Mouse (Mus musculus) kidney, postnatal 0 days (tissue): ENCODE results near the gene Nrgn. TPM values are rescaled to one million over a fixed set of nuclear protein-coding genes. Genes with fewer than 3 reads are reported as not detected.
A peak's percentile ranks its signal among the peaks of the same experiment; 100 is the strongest.

Experiments
- ATAC-seq: fragments of 200-750 bp; cut with Nextera tagmentation; replicated peaks from 2 replicates; pipeline ENCODE4 v1.8.0; 2017; ENCODE audit warnings: low read depth, moderate number of reproducible peaks, moderate TSS enrichment, moderate library complexity; ENCODE audit not compliant: low FRiP score
- DNase-seq: peaks from one replicate; pipeline ENCODE4 v3.0.0-alpha.2; 2016; ENCODE audit warnings: low spot score
- H3K27ac ChIP-seq: fragments of 300-500 bp; sonication (generic); 2 replicates; pipeline ENCODE4 v1.5.1; 2014; ENCODE audit warnings: mild to moderate bottlenecking
- H3K27me3 ChIP-seq: fragments of 300-500 bp; sonication (generic); 2 replicates; pipeline ENCODE4 v1.6.1; 2014; ENCODE audit warnings: low read length, mixed read lengths; ENCODE audit not compliant: insufficient read depth
- H3K36me3 ChIP-seq: fragments of 300-500 bp; sonication (generic); 2 replicates; pipeline ENCODE4 v1.6.1; 2014; ENCODE audit warnings: low read length, mixed read lengths; ENCODE audit not compliant: insufficient read depth
- H3K4me1 ChIP-seq: fragments of 300-500 bp; sonication (generic); replicated peaks from 2 replicates; pipeline ENCODE4 v1.6.1; 2014; ENCODE audit warnings: antibody characterized with exemption, low read length, mixed read lengths; ENCODE audit not compliant: insufficient read depth
- H3K4me2 ChIP-seq: fragments of 300-500 bp; sonication (generic); 2 replicates; pipeline ENCODE4 v1.6.1; 2014; ENCODE audit warnings: mild to moderate bottlenecking, low read length, moderate library complexity, mixed read lengths
- H3K4me3 ChIP-seq: fragments of 300-500 bp; sonication (generic); replicated peaks from 2 replicates; pipeline ENCODE4 v1.5.1; 2014; ENCODE audit warnings: low read depth, low read length
- H3K9ac ChIP-seq: fragments of 300-500 bp; sonication (generic); 2 replicates; pipeline ENCODE4 v1.6.1; 2014; ENCODE audit warnings: low read depth, low read length
- H3K9me3 ChIP-seq: fragments of 300-500 bp; sonication (generic); replicated peaks from 2 replicates; pipeline ENCODE4 v1.6.1; 2016; ENCODE audit warnings: low read length, inconsistent platforms, mixed read lengths
- CTCF ChIP-seq: IDR thresholded peaks from 2 replicates; pipeline ENCODE4 v1.5.1; 2016; ENCODE audit warnings: antibody characterized with exemption, low read depth, mild to moderate bottlenecking, moderate library complexity
- WGBS: fragments of 180-500 bp; shearing (Covaris S2); extraction: QIAGEN DNeasy Blood & Tissue Kit; methylation state at CpG from one replicate; pipeline ENCODE4 v1.1.7; 2014; 5-methylcytosine and 5-hydroxymethylcytosine counted together
- polyA plus RNA-seq: library from polyadenylated mRNA; unstranded; fragments of >200 nt; fragmentation: Nextera tagmentation; extraction: Ambion mirVana; gene quantifications from 2 replicates; pipeline ENCODE4 v1.2.1, GENCODE M21; 2015

Nrgn gene
- polyA plus RNA-seq, 1 experiment from 2014 or later, result 3.3 TPM

DNA sequence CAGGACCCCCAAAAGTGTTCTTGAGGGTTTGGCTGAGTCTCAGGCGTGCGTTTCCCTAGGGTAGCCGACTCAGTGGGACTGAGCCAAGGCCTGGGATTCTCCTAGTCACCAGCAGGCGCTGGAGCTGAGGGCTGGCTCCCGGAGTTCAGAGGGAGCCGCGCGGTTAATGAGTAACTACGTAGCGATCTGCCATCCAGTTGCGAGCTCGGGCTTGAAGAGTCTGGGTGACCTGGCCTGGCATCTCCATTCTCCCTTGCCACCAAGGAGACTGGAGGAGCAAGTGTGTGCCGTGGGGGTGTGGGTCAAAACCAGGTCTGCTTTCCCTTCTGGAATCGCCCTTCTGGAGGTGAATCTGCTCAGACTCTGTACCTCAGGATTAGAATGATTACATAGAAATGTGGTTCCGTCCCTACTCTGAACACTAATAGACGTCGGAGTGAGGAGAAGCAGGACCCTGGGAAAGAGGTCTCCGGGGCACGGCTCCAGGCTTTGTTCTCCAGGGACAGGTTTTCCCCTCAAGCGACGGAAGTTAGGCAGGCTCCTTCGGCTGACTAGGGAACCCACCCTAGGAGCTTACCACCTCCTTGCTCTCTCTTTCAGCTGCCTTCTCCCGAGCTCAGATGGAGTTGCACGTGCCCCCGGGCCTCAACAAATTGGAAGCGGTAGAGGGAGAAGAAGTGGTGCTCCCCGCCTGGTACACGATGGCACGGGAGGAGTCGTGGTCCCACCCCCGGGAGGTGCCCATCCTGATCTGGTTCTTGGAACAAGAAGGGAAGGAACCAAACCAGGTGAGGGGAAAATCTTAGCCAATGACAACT lies 21.6 kb downstream of the Nrgn start:
- DNase-seq (peak; percentile 88), ATAC-seq (peak; percentile 87)
- WGBS, result 1% methylated on average over 31 of the region's 31 CpGs
- Histone ChIP-seq H3K4me2 (peak overlapping the region; percentile 71), H3K4me3 (peak overlapping the region; percentile 37), H3K9me3 (no peaks in the 10 kb centered on the region), H3K9ac (peak overlapping the region; percentile 46), H3K27ac (peak overlapping the region; percentile 58), H3K27me3 (peaks cover 7% of the 10 kb centered on the region; the same call in 1 of the 2 replicates), H3K4me1 (peaks cover 15% of the 10 kb centered on the region; the same call in 1 of the 2 replicates), H3K36me3 (no peaks in the 10 kb centered on the region)
- TF ChIP-seq CTCF, result peak; percentile 62

DNA sequence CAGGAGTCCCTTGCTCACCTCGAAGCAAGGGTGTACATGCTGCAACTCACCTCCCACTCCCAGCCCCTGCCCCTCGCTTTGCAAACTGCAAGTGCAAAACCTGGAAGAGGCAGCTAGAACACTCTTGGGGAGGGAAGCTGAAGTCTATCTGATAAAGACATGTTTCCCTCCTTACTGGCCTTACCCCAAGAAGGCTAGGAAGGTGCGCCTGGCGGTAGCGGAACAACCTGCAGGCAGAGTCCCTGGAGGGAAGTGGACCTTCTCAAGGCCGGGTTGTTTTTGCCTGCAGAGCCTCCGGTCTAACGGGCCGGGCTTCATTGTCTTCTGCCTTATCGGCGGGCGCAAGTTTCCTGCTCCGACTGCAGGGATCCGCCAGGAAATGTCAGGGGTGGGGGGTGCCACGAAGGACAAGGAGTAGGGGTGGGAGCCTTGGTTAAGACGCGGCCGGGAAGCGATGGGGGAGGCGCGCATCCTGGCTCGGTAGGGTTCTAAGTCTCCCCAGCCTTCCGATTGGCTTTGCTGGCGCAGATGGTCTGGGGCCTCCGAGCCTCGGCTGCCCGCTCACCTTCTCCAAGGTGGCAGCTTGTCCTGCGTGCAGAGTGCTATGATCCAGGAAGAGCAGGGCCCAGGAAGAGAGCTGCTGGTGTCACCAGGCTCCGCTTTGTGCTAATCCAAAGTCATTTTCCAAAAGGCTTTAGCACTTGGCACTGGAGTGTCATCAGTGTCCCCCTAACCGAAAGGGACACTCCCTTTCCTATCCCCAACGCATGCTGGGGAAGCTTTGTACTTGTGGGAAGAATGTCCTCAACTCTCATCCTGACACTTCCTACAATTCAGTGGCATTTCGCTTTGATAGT lies 22.4 kb downstream of the Nrgn start:
- no peaks in the 10 kb centered on the region for H3K9me3 ChIP-seq
- peaks cover 15% of the 10 kb centered on the region; the same call in 1 of the 2 replicates for H3K4me1 ChIP-seq
- peak overlapping the region; percentile 46 for H3K9ac ChIP-seq
- peak overlapping the region; percentile 37 for H3K4me3 ChIP-seq
- peaks cover 7% of the 10 kb centered on the region; the same call in 1 of the 2 replicates for H3K27me3 ChIP-seq
- WGBS, result 1% methylated on average over 32 of the region's 32 CpGs
- ATAC-seq (peak; percentile 52), DNase-seq (peak; percentile 80)
- peak; percentile 52 for TF ChIP-seq CTCF
- peak overlapping the region; percentile 71 for H3K4me2 ChIP-seq
- H3K27ac ChIP-seq, result peak overlapping the region; percentile 58
- H3K36me3 ChIP-seq, result no peaks in the 10 kb centered on the region; the same call in 1 of the 2 replicates

DNA sequence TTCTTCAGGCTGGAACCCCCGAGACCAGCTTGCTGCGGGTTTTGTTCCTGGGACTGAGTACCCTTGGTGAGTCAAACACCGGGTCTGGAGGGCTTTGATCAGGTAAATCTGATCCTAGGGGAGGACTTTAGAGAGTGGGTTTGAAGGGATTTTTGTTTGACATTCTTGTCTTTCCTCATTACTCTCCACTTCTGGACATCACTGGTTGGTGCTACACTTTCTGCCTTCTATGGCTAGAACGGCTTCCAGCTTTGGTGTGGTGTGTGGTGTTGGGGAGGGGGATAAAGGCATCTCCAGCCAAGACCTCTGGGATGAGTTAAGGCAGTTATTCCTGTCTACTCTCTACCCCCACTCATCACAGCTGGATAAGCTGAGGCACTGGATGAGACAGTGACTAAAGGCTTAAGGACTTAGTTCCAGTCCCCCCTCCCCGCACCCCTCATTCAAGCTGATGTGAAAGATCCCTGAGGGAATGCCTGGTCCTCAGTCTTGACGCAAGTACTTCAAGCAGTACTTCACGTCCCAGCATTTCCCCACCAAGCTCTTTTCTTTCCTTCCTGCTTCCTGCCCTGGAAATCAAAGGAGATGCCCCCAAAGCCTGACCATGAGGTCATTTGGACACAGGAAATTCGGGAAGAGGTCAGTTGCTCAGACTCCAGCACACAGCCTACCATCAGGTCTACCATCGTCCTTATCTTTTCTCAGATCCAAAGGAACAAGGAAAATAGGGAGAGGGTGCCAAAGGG lies 24.3 kb downstream of the Nrgn start:
- H3K9ac ChIP-seq, result peak overlapping the region; percentile 35; the same call in 1 of the 2 replicates
- peaks cover 15% of the 10 kb centered on the region; the same call in 1 of the 2 replicates for H3K4me1 ChIP-seq
- H3K27ac ChIP-seq, result peak overlapping the region; percentile 58
- no peak for TF ChIP-seq CTCF
- ATAC-seq, result no peak
- 36% methylated on average over 9 of the region's 9 CpGs for WGBS
- H3K4me2 ChIP-seq, result peak overlapping the region; percentile 71
- H3K36me3 ChIP-seq, result no peaks in the 10 kb centered on the region; the same call in 1 of the 2 replicates
- H3K27me3 ChIP-seq, result peaks cover 7% of the 10 kb centered on the region; the same call in 1 of the 2 replicates
- no peak for DNase-seq
- peak overlapping the region; percentile 37 for H3K4me3 ChIP-seq
- no peaks in the 10 kb centered on the region for H3K9me3 ChIP-seq

DNA sequence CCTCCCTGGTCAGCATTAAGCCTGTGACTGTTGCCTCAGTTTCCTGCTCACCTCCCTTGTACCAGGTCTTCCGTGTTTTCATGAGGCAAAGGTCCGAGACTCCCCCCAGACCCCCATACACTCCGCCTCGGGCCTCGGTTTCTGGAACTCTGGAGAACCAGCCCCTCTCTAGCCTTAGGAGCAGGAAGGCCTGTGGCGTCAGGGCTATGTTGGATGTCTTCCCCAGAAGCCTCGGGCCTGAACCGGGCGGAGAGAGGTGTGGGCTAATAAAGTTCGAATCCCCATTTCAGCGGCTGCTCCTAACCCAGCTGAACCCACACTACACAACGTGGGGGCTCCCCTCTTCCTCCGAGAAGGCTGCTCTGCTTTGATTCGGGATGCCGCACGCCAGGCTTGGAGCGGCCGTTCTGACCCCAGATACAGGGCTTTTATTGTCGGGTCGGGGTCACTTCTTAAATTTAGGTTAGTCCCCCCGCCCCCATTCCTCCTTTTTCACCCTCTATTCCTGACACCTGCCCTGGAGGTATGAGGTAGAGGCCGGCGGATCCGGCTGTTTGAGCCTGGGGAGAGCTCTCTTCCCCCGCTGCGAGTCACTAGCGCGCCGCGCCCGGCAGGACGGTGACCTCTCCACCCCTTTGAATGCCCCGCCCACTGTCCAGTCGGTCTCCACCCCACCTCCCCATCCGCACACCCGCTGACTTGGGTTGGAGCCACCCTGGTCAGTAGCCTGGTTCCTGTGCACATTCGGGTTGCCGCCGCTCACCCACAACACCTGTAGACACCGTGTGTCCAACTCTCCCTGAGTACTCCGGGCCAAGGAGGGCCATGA lies 25.1 kb downstream of the Nrgn start, which contains the start of gene Esam:
Gene Esam (plus strand): TSS at position 683 of the 829 bp plus-strand sequence.
- DNase-seq, result peak; percentile 69
- Histone ChIP-seq H3K9me3 (no peaks in the 10 kb centered on the region), H3K27me3 (peaks cover 7% of the 10 kb centered on the region; the same call in 1 of the 2 replicates), H3K4me2 (peak within 1 kb of the TSS; percentile 71), H3K9ac (peak within 1 kb of the TSS; percentile 35; the same call in 1 of the 2 replicates), H3K4me1 (peaks cover 15% of the 10 kb centered on the region; the same call in 1 of the 2 replicates), H3K4me3 (peak within 1 kb of the TSS; percentile 37), H3K36me3 (no peaks in the 10 kb centered on the region; the same call in 1 of the 2 replicates), H3K27ac (peak within 1 kb of the TSS; percentile 60)
- WGBS, result 6% methylated on average over 40 of the region's 41 CpGs
- peak; percentile 33; the same call in 1 of the 2 replicates for ATAC-seq
- peak; percentile 13; the same call in 1 of the 2 replicates for TF ChIP-seq CTCF
